Mouse (Mus musculus) intestine, embryonic 15.5 days (tissue): ENCODE data around the gene Rnf123. TPM values are rescaled to one million over a fixed set of nuclear protein-coding genes. Genes with fewer than 3 reads are reported as not detected.

ENCODE experiments used
- ATAC-seq: fragments of 200-750 bp; cut with Nextera tagmentation; 2 replicates; pipeline ENCODE4 v1.8.0; 2017; ENCODE audit warnings: moderate TSS enrichment, moderate library complexity
- H3K27ac ChIP-seq: fragments of 300-500 bp; sonication (generic); 2 replicates; pipeline ENCODE4 v1.5.1; 2015; ENCODE audit warnings: mild to moderate bottlenecking, inconsistent platforms
- H3K27me3 ChIP-seq: fragments of 300-500 bp; sonication (generic); replicated peaks from 2 replicates; pipeline ENCODE4 v1.6.1; 2015; ENCODE audit warnings: inconsistent platforms
- H3K36me3 ChIP-seq: fragments of 300-500 bp; sonication (generic); 2 replicates; pipeline ENCODE4 v1.6.1; 2015; ENCODE audit warnings: inconsistent platforms
- H3K4me1 ChIP-seq: fragments of 300-500 bp; sonication (generic); replicated peaks from 2 replicates; pipeline ENCODE4 v1.6.1; 2015; ENCODE audit warnings: inconsistent platforms
- H3K4me2 ChIP-seq: fragments of 300-500 bp; sonication (generic); replicated peaks from 2 replicates; pipeline ENCODE4 v1.6.1; 2015; ENCODE audit warnings: mild to moderate bottlenecking, inconsistent platforms
- H3K4me3 ChIP-seq: fragments of 300-500 bp; sonication (generic); replicated peaks from 2 replicates; pipeline ENCODE4 v1.5.1; 2015; ENCODE audit warnings: inconsistent platforms
- H3K9ac ChIP-seq: fragments of 300-500 bp; sonication (generic); 2 replicates; pipeline ENCODE4 v1.6.1; 2015; ENCODE audit warnings: inconsistent platforms
- H3K9me3 ChIP-seq: fragments of 300-500 bp; sonication (generic); 2 replicates; pipeline ENCODE4 v1.6.1; 2016; ENCODE audit warnings: inconsistent platforms
- WGBS: fragments of 180-500 bp; shearing (Covaris S2); methylation state at CpG from one replicate; pipeline ENCODE4 v1.1.7; 2015; 5-methylcytosine and 5-hydroxymethylcytosine counted together
- polyA plus RNA-seq: library from polyadenylated mRNA; unstranded; fragments of >200 nt; fragmentation: Nextera tagmentation; extraction: Ambion mirVana; gene quantifications from 2 replicates; pipeline ENCODE4 v1.2.1, GENCODE M21; 2015

Rnf123 gene
- polyA plus RNA-seq, 1 experiment from 2014 or later = 18.6 TPM

DNA sequence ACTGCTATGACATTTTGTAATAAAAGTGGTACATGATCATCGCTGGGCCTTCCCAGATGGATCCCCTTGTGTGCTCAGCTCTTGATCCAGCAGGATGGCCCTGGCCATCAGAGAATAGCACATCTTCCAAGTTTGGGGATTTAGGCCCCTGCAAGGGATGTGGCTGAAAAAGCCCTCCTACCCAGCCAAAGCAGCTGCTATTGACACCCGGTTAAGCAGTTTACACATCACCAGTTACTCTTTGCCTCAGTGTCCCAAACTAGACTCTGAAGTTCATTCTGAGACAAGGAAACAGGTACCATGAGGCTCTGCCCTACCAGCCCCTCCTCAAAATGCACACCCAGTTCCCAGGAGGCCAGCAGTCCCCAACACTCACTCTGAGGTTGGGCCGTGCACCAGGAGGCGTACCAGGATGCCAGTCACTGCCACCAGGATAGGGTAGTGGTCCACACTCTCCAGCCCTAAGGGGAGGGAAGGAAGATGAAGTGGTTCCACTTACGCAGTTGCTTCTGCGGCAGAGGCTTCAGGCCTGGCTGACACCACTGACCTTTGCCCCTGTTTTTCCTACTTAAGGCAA is 27.4 kb downstream of the Rnf123 start:
- H3K9ac ChIP-seq = no peak overlapping the region
- no peaks in the 10 kb centered on the region for H3K9me3 ChIP-seq
- no peak overlapping the region for H3K27ac ChIP-seq
- peaks cover 24% of the 10 kb centered on the region for H3K4me1 ChIP-seq
- no peak overlapping the region for H3K4me2 ChIP-seq
- no peaks in the 10 kb centered on the region for H3K27me3 ChIP-seq
- ATAC-seq = no peak
- peaks cover 31% of the 10 kb centered on the region for H3K36me3 ChIP-seq
- no peak overlapping the region for H3K4me3 ChIP-seq
- WGBS = 88% methylated on average over 6 of the region's 6 CpGs

- H3K4me2 ChIP-seq = no peak overlapping the region
- no peaks in the 10 kb centered on the region for H3K9me3 ChIP-seq
- H3K4me3 ChIP-seq = no peak overlapping the region
- peaks cover 38% of the 10 kb centered on the region for H3K36me3 ChIP-seq
- peaks cover 30% of the 10 kb centered on the region for H3K4me1 ChIP-seq
- 61% methylated on average over 1 of the region's 1 CpGs for WGBS
- H3K27ac ChIP-seq = no peak overlapping the region
- no peak for ATAC-seq
- H3K9ac ChIP-seq = no peak overlapping the region
- no peaks in the 10 kb centered on the region for H3K27me3 ChIP-seq
These were observed 28.1 kb downstream of the Rnf123 start for GRCm38 (mm10) chr9:108055061-108055460.

DNA sequence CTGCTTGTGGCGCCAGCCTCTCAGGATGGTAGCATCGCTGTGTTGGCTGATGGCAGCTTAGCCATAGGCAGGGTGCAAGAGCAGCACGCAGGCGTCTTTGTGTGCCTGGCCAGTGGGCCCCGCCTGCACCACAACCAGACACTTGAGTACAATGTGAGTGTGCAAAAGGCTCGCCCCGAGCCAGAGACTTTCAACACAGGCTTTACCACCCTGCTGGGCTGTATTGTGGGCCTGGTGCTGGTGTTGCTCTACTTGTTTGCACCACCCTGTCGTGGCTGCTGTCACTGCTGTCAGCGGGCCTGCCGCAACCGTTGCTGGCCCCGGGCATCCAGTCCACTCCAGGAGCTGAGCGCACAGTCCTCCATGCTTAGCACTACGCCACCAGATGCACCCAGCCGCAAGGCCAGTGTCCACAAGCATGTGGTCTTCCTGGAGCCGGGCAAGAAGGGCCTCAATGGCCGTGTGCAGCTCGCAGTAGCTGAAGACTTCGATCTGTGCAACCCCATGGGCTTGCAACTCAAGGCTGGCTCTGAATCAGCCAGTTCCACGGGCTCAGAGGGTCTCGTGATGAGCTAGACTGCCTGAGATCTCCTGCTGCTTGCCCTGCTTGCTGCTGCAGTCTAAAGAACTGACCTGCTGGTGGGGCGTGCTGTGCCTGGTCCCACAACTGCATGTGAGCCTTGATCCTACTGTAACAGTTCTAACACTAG is 28.7 kb downstream of the Rnf123 start:
- Histone ChIP-seq H3K9me3 (no peaks in the 10 kb centered on the region), H3K27me3 (no peaks in the 10 kb centered on the region), H3K4me3 (no peak overlapping the region), H3K36me3 (peaks cover 38% of the 10 kb centered on the region), H3K27ac (no peak overlapping the region), H3K4me1 (peaks cover 35% of the 10 kb centered on the region), H3K9ac (no peak overlapping the region), H3K4me2 (no peak overlapping the region)
- ATAC-seq = no peak
- WGBS = 88% methylated on average over 22 of the region's 22 CpGs

- Histone ChIP-seq H3K36me3 (peaks cover 32% of the 10 kb centered on the region), H3K4me1 (peaks cover 36% of the 10 kb centered on the region), H3K27ac (peak overlapping the region; percentile 38; the same call in 1 of the 2 replicates), H3K9me3 (no peaks in the 10 kb centered on the region), H3K4me2 (0 out of 2 replicates have a peak overlapping the region, but pooled peaks have one; percentile 47), H3K4me3 (no peak overlapping the region), H3K9ac (no peak overlapping the region), H3K27me3 (no peaks in the 10 kb centered on the region)
- WGBS = 78% methylated on average over 15 of the region's 15 CpGs
- no peak for ATAC-seq
These were observed 29.4 kb downstream of the Rnf123 start for GRCm38 (mm10) chr9:108053665-108054225.

DNA sequence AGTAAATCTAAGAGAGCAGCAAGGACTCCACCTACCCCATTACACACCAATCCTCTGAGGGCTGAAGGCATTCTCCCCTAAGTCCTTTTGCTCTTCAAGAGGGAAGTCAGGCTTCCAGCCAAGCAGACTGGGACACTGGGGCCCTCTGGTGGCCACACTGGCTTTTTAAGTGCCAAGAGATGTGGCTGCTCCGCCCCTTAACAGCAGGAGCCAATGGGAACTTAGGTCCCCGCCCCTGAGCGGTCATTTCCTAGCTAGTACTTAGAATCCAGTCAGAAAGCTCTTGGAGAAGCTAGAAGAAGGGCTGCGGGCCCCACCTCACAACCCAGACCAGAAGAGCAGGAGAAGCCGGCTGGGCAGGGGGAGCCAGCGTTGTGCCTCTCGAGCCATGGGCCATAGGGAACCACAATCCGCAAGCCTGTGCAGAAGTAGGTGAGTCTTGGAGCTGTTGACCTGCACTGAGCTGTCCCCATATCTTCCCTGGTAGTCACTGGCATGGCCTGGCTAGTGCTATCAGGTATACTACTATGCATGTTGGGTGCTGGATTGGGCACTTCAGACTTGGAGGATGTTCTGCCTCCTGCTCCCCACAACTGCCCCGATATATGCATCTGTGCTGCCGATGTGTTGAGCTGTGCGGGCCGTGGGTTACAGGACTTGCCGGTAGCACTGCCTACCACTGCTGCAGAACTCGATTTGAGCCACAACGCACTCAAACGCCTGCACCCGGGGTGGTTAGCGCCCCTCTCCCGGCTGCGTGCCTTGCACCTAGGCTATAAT is 30.1 kb downstream of the Rnf123 start, which contains the start of gene Amigo3:
Amigo3 (plus strand) TSS at position 275 of the 780 bp plus-strand sequence.
- 53% methylated on average over 20 of the region's 20 CpGs for WGBS
- Histone ChIP-seq H3K36me3 (peaks cover 26% of the 10 kb centered on the region), H3K9me3 (no peaks in the 10 kb centered on the region), H3K27me3 (no peaks in the 10 kb centered on the region), H3K4me3 (no peak within 1 kb of the TSS; the same call in 1 of the 2 replicates), H3K9ac (peak within 1 kb of the TSS; percentile 8; the same call in 1 of the 2 replicates), H3K27ac (peak within 1 kb of the TSS; percentile 38), H3K4me2 (peak within 1 kb of the TSS; percentile 47), H3K4me1 (peaks cover 40% of the 10 kb centered on the region)
- ATAC-seq = peak; percentile 54

DNA sequence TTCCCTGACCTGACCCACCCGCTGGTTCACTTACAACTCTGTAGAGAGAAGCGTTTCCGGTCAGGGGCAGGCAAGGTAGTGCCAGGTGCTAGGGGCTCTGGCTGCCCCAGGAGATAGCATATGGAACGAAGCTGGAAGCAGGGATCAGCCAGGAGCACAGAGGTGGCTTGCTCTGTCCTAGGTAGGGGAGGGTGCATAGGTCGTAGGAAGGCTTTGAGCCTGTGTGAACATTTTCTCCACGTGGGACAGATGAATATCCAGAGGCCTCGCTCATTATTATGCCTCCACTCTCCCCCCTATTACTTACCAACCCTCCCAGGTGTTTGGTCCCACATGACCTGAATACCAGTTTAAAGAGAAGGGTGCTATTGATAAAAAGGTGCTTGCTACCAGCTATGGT is 30.7 kb downstream of the Rnf123 start:
- H3K27me3 ChIP-seq = no peaks in the 10 kb centered on the region
- H3K4me3 ChIP-seq = no peak overlapping the region
- 78% methylated on average over 7 of the region's 7 CpGs for WGBS
- H3K4me1 ChIP-seq = peaks cover 47% of the 10 kb centered on the region
- peak overlapping the region; percentile 32; the same call in 1 of the 2 replicates for H3K27ac ChIP-seq
- H3K9ac ChIP-seq = no peak overlapping the region
- no peaks in the 10 kb centered on the region for H3K9me3 ChIP-seq
- no peak for ATAC-seq
- H3K4me2 ChIP-seq = no peak overlapping the region
- H3K36me3 ChIP-seq = peaks cover 26% of the 10 kb centered on the region

GRCm38 (mm10) chr9:108051931-108052220 is 31.3 kb downstream of the Rnf123 start:
- Histone ChIP-seq H3K4me3 (no peak overlapping the region), H3K9ac (no peak overlapping the region), H3K9me3 (no peaks in the 10 kb centered on the region), H3K27ac (no peak overlapping the region), H3K4me2 (no peak overlapping the region), H3K36me3 (peaks cover 29% of the 10 kb centered on the region), H3K27me3 (no peaks in the 10 kb centered on the region), H3K4me1 (peaks cover 49% of the 10 kb centered on the region)
- 74% methylated on average over 4 of the region's 4 CpGs for WGBS
- no peak for ATAC-seq

GRCm38 (mm10) chr9:108051184-108051930 is 31.8 kb downstream of the Rnf123 start:
- peaks cover 49% of the 10 kb centered on the region for H3K4me1 ChIP-seq
- WGBS = 95% methylated on average over 15 of the region's 15 CpGs
- H3K4me3 ChIP-seq = no peak overlapping the region
- peak overlapping the region; percentile 86; the same call in 1 of the 2 replicates for H3K4me2 ChIP-seq
- H3K27ac ChIP-seq = no peak overlapping the region
- no peaks in the 10 kb centered on the region for H3K9me3 ChIP-seq
- no peak for ATAC-seq
- 0 out of 2 replicates have a peak overlapping the region, but pooled peaks have one; percentile 4 for H3K9ac ChIP-seq
- H3K27me3 ChIP-seq = no peaks in the 10 kb centered on the region
- H3K36me3 ChIP-seq = peaks cover 32% of the 10 kb centered on the region

DNA sequence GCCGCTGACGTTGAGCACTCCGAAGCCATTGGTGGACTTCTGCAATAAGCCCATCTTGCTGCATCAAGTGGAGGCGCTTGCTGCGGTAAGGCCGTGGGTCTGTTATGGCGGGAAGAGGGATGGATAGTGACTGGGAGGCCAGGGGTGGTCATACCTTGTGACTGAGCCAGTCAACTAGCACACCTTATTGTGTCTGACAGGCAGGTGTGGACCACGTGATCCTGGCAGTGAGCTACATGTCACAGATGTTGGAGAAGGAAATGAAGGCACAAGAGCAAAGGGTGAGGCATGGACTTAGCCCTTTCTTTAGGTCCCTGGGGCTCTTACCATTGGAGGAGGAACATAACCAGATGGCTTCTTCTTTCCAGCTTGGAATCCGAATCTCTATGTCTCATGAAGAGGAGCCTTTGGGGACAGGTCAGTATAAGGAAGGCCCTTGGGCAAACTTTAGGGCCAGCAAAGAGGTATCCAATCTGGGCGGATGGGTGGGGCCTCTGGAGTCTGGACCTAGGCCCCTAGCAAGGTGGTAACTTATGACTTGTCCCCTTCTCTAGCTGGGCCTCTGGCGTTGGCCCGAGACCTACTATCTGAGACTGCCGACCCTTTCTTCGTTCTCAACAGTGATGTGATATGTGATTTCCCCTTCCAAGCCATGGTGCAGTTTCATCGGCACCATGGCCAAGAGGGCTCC is 33.4 kb downstream of the Rnf123 start:
- peaks cover 41% of the 10 kb centered on the region for H3K36me3 ChIP-seq
- peak; percentile 61 for ATAC-seq
- WGBS = 35% methylated on average over 15 of the region's 15 CpGs

GRCm38 (mm10) chr9:108049016-108049455 is 34.1 kb downstream of the Rnf123 start, which contains the start of gene Gmppb:
Gene Gmppb (plus strand): TSS chr9:108049242.
- Histone ChIP-seq H3K27me3 (no peaks in the 10 kb centered on the region), H3K9me3 (no peaks in the 10 kb centered on the region), H3K4me1 (peaks cover 45% of the 10 kb centered on the region), H3K9ac (peak within 1 kb of the TSS; percentile 61), H3K4me2 (peak within 1 kb of the TSS; percentile 86), H3K36me3 (peaks cover 34% of the 10 kb centered on the region), H3K4me3 (peak within 1 kb of the TSS; percentile 64), H3K27ac (peak within 1 kb of the TSS; percentile 73)
- ATAC-seq = peak; percentile 95
- under 1% methylated on average over 32 of the region's 39 CpGs for WGBS

More for the DNA sequence above, 33.4 kb downstream of the Rnf123 start:
- Histone ChIP-seq H3K4me1 (peaks cover 49% of the 10 kb centered on the region), H3K4me2 (peak overlapping the region; percentile 86), H3K27ac (peak overlapping the region; percentile 73), H3K9me3 (no peaks in the 10 kb centered on the region), H3K4me3 (peak overlapping the region; percentile 64), H3K27me3 (no peaks in the 10 kb centered on the region), H3K9ac (peak overlapping the region; percentile 61)

- no peaks in the 10 kb centered on the region for H3K27me3 ChIP-seq
- peaks cover 31% of the 10 kb centered on the region for H3K36me3 ChIP-seq
- peaks cover 42% of the 10 kb centered on the region for H3K4me1 ChIP-seq
- H3K4me3 ChIP-seq = peak overlapping the region; percentile 64
- H3K9ac ChIP-seq = peak overlapping the region; percentile 28
- ATAC-seq = peak; percentile 13
- H3K9me3 ChIP-seq = no peaks in the 10 kb centered on the region
- under 1% methylated on average over 19 of the region's 19 CpGs for WGBS
- H3K27ac ChIP-seq = peak overlapping the region; percentile 64
- peak overlapping the region; percentile 73 for H3K4me2 ChIP-seq
These were observed 34.6 kb downstream of the Rnf123 start for GRCm38 (mm10) chr9:108048566-108048955.
